Mouse (Mus musculus): ENCODE measurements around the gene Sec11a. TPM values are rescaled to one million over a fixed set of nuclear protein-coding genes. Genes with fewer than 3 reads are reported as not detected.
"Not testable (repeated sequence)": the region's sequence is repeated elsewhere in the genome, so short reads cannot be mapped to it uniquely, and the experiment has no call there.

The Sec11a gene
- polyA plus RNA-seq, 1 experiment = 47.9 TPM

DNA sequence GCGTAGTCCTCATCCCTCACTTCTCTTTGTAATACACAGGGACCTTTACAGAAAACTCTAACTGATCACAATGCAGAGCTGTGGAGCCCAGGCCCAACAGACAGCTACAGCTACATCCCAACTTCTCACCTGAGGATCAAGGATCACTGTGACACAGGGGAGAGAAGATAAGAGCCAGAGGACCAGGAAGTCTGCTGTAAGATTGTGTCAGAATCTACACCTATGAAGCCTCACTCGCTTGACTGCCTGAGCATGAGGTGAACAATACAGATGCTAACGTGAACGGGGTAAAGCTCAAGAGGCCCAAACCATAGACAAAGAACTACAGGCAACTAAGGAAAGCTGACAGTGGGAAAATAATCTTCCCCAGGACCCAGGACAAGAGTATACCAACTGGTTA lies 7.8 kb downstream of the Sec11a start:
- WGBS = 85% methylated on average over 4 of the region's 4 CpGs
- Histone ChIP-seq H3K4me3 (replicated peaks; ENCODE audit: control insufficient read depth, low read depth, low read length) (no peak overlapping the region), H3K4me1 (ENCODE audit: control insufficient read depth, insufficient read depth, low read length) (no peaks in the 10 kb centered on the region; the same call in 1 of the 2 replicates), H3K27ac (ENCODE audit: control insufficient read depth, insufficient read depth, low read depth, low read length, poor library complexity) (no peak overlapping the region)
- no peak for TF ChIP-seq POLR2A (IDR thresholded peaks at IDR 0.05; ENCODE audit: borderline replicate concordance, control insufficient read depth, low read depth, low read length)
- no peak for TF ChIP-seq CTCF (IDR thresholded peaks at IDR 0.05; ENCODE audit: control insufficient read depth, insufficient read depth, low read length)

DNA sequence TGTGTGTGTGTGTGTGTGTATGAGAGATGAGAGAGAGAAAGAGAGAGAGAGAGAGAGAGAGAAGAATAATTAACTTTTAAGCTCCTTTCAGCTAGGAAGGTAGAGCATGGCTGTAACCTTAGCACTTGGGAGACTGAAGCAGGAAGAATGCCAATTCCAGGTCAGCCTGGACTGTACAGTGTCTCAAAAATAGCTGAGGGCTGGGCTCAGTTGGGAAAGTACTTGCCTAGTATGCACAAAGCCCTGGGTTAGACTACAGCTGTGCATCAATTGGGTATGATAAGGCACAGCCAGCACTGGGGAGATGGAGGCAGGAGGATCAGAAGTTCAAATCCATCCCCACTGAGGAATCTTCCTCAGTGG lies 10.3 kb downstream of the Sec11a start:
- not testable (repeated sequence) for H3K4me1 ChIP-seq (ENCODE audit: control insufficient read depth, insufficient read depth, low read length); H3K27ac ChIP-seq (ENCODE audit: control insufficient read depth, insufficient read depth, low read depth, low read length, poor library complexity)

DNA sequence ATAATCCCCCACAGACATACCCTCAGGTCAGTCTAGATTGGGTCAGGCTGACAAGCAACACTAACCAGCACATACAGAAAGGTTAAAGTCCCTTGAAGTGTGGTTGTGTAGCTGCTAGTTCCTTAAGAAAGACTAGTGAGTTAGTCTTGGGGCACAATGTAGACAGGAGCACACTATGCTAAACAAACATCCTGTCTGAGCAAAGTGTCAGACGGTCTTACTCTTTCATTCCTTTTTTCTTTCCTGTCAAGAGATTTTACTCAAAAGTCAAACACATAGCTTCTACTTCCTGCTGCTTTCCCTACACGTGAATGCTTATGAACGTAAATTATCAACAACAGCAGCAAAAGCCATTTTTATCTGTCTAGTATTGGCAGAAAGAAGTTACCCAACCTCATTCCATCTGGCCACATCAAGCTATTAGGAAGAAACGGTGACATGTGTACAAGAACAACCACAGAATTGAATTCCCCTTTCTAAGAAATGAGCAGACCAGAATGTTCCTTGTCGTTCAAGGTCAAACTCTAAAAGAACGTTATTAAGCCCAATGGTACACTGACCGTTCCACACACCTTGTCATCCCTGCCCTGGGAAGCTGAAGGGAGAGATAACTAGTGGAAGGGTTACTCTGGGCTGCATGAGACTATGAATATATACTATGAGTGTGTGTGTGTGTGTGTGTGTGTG lies 10.8 kb downstream of the Sec11a start:
- H3K27ac ChIP-seq (ENCODE audit: control insufficient read depth, insufficient read depth, low read depth, low read length, poor library complexity); H3K4me1 ChIP-seq (ENCODE audit: control insufficient read depth, insufficient read depth, low read length); H3K4me3 ChIP-seq (replicated peaks; ENCODE audit: control insufficient read depth, low read depth, low read length): not testable (repeated sequence)
- 9% methylated on average over 7 of the region's 7 CpGs for WGBS

More for the DNA sequence above, 10.3 kb downstream of the Sec11a start:
- not testable (repeated sequence) for H3K4me3 ChIP-seq (replicated peaks; ENCODE audit: control insufficient read depth, low read depth, low read length)

DNA sequence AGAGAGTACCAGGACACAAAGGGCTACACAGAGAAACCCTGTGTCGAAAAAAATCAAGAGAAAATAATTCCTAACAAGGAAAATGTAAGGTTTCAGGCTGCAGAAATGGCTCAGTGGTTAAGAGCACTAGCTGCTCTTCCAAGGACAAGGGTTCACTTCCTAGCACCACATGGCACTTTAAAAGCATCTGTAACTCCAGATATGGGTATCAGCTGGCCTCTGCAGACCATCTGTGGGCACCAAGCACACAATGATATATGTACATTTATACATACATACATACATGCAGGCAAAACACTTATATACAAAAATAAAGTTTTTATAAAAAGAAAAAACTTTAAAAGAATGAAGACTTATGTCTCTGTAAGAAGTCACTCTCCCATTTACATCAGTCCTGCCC lies 11.7 kb downstream of the Sec11a start:
- Histone ChIP-seq H3K27ac (ENCODE audit: control insufficient read depth, insufficient read depth, low read depth, low read length, poor library complexity) (no peak overlapping the region), H3K4me1 (ENCODE audit: control insufficient read depth, insufficient read depth, low read length) (no peaks in the 10 kb centered on the region; the same call in 1 of the 2 replicates), H3K4me3 (replicated peaks; ENCODE audit: control insufficient read depth, low read depth, low read length) (no peak overlapping the region)
- TF ChIP-seq CTCF (IDR thresholded peaks at IDR 0.05; ENCODE audit: control insufficient read depth, insufficient read depth, low read length) = no peak
- no peak for TF ChIP-seq POLR2A (IDR thresholded peaks at IDR 0.05; ENCODE audit: borderline replicate concordance, control insufficient read depth, low read depth, low read length)
- WGBS = 85% methylated on average over 1 of the region's 1 CpGs

DNA sequence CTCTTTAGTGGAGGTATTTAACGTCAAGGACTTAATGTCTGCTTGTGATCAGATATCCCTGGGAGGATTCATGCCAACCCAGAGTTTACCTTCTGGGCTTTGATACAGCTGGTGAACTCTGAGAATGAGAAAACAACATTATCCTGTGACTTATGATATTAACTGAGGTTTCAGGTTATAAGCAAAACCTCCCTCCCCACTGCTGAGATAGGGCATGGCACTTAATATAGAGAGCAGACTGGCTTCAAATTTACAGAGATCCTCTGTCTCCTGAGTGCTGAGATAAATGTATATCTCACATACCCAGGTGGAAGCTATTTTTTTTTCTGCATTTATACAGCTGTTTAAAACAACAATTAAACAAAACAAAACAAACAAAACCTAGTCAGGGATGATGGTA lies 14.8 kb downstream of the Sec11a start:
- TF ChIP-seq CTCF (IDR thresholded peaks at IDR 0.05; ENCODE audit: control insufficient read depth, insufficient read depth, low read length) = no peak
- TF ChIP-seq POLR2A (IDR thresholded peaks at IDR 0.05; ENCODE audit: borderline replicate concordance, control insufficient read depth, low read depth, low read length) = no peak
- 53% methylated on average over 1 of the region's 1 CpGs for WGBS
- H3K4me1 ChIP-seq (ENCODE audit: control insufficient read depth, insufficient read depth, low read length) = no peaks in the 10 kb centered on the region; the same call in 1 of the 2 replicates
- no peak overlapping the region for H3K4me3 ChIP-seq (replicated peaks; ENCODE audit: control insufficient read depth, low read depth, low read length)
- no peak overlapping the region for H3K27ac ChIP-seq (ENCODE audit: control insufficient read depth, insufficient read depth, low read depth, low read length, poor library complexity)

DNA sequence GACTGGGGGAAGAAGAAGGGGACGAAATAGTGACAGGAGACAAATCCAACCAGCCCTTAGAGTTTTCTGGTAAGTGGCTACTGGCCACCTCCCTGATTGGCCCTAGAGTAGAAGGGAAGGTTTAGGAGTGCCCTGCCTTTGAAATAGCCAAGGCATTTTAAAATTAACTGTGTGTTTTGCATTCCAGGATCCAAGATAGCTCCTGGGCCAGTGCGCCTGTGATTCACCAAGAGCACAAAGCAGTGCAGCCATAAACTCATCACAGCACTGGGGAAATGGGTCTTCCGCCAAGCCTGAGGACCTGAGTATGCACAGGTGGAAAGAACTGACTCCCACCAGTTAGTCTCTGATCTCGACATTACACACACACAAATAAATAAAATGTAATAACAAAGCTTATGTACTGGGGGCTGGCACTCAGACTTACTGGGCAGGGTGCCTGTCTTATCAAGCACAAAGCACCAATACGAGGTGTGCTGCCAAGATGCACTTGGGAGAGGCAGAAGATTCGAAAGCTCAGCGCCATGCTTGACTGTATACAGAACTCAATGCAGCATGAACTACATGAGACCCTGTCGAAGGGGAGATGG lies 15.9 kb downstream of the Sec11a start:
- Histone ChIP-seq H3K27ac (ENCODE audit: control insufficient read depth, insufficient read depth, low read depth, low read length, poor library complexity) (no peak overlapping the region), H3K4me3 (replicated peaks; ENCODE audit: control insufficient read depth, low read depth, low read length) (no peak overlapping the region), H3K4me1 (ENCODE audit: control insufficient read depth, insufficient read depth, low read length) (no peaks in the 10 kb centered on the region; the same call in 1 of the 2 replicates)
- TF ChIP-seq CTCF (IDR thresholded peaks at IDR 0.05; ENCODE audit: control insufficient read depth, insufficient read depth, low read length) (no peak), POLR2A (IDR thresholded peaks at IDR 0.05; ENCODE audit: borderline replicate concordance, control insufficient read depth, low read depth, low read length) (no peak)
- WGBS = 79% methylated on average over 8 of the region's 8 CpGs

DNA sequence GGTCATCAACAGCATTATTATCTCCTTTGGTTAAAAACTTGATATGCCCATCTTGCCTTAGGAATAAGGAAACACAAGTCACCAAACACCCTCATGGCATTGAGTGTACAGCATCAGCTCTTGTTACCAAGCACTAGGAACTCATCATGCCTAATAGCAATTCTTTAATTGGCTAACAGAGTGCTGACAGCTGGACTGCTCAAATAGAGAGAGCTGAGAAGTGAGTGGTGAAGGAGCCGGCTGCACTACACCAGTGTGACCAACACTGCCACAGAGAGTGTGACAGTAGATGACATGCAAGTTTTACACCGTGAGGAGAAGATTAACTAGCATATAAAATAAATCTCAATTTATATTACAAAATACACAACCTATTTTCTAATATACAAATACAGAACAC lies 24.4 kb downstream of the Sec11a start:
- TF ChIP-seq POLR2A (IDR thresholded peaks at IDR 0.05; ENCODE audit: borderline replicate concordance, control insufficient read depth, low read depth, low read length) (no peak), CTCF (IDR thresholded peaks at IDR 0.05; ENCODE audit: control insufficient read depth, insufficient read depth, low read length) (no peak)
- H3K4me3 ChIP-seq (replicated peaks; ENCODE audit: control insufficient read depth, low read depth, low read length) = no peak overlapping the region
- WGBS = 72% methylated on average over 2 of the region's 2 CpGs
- no peak overlapping the region for H3K27ac ChIP-seq (ENCODE audit: control insufficient read depth, insufficient read depth, low read depth, low read length, poor library complexity)
- H3K4me1 ChIP-seq (ENCODE audit: control insufficient read depth, insufficient read depth, low read length) = peaks cover 2% of the 10 kb centered on the region; the same call in 1 of the 2 replicates

DNA sequence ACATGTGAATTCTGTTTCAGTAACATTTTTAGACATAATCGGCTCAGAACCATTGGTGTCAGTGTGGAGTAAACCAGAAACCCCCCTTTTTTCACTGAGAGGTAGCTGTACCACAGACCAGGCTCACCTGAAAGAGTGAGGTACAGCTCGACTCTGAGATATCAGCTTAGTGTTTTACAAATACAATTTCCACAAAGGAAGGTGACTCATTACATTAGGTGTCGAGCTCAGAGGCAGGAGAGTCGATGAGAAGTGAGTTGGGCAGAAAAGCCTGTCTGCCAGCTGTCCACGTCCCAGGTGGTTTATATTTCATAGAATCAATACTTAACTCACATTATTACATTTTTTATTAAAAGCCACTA lies 28.0 kb downstream of the Sec11a start:
- Histone ChIP-seq H3K27ac (ENCODE audit: control insufficient read depth, insufficient read depth, low read depth, low read length, poor library complexity) (no peak overlapping the region), H3K4me3 (replicated peaks; ENCODE audit: control insufficient read depth, low read depth, low read length) (no peak overlapping the region), H3K4me1 (ENCODE audit: control insufficient read depth, insufficient read depth, low read length) (peaks cover 2% of the 10 kb centered on the region; the same call in 1 of the 2 replicates)
- no peak for TF ChIP-seq POLR2A (IDR thresholded peaks at IDR 0.05; ENCODE audit: borderline replicate concordance, control insufficient read depth, low read depth, low read length)
- TF ChIP-seq CTCF (IDR thresholded peaks at IDR 0.05; ENCODE audit: control insufficient read depth, insufficient read depth, low read length) = no peak
- 58% methylated on average over 5 of the region's 5 CpGs for WGBS
